Mouse (Mus musculus) hindbrain, embryonic 13.5 days (tissue): Measurements from ENCODE around the gene Ak2. TPM values are rescaled to one million over a fixed set of nuclear protein-coding genes. Genes with fewer than 3 reads are reported as not detected.
A peak's percentile ranks its signal among the peaks of the same experiment; 100 is the strongest.

Experiments used
- ATAC-seq: fragments of 200-750 bp; cut with Nextera tagmentation; 2 replicates; pipeline ENCODE4 v1.8.0; 2017; ENCODE audit warnings: moderate TSS enrichment; ENCODE audit not compliant: low FRiP score
- H3K27ac ChIP-seq: fragments of 300-500 bp; sonication (generic); 2 replicates; pipeline ENCODE4 v1.5.1; 2015; ENCODE audit warnings: inconsistent platforms, mild to moderate bottlenecking, moderate library complexity
- H3K27me3 ChIP-seq: fragments of 300-500 bp; sonication (generic); 2 replicates; pipeline ENCODE4 v1.6.1; 2015; ENCODE audit warnings: mild to moderate bottlenecking, inconsistent platforms
- H3K36me3 ChIP-seq: fragments of 300-500 bp; sonication (generic); 2 replicates; pipeline ENCODE4 v1.6.1; 2015; ENCODE audit warnings: mild to moderate bottlenecking, inconsistent platforms
- H3K4me1 ChIP-seq: fragments of 300-500 bp; sonication (generic); replicated peaks from 2 replicates; pipeline ENCODE4 v1.6.1; 2015; ENCODE audit warnings: inconsistent platforms
- H3K4me2 ChIP-seq: fragments of 300-500 bp; sonication (generic); 2 replicates; pipeline ENCODE4 v1.6.1; 2015; ENCODE audit warnings: inconsistent platforms, mild to moderate bottlenecking, moderate library complexity
- H3K4me3 ChIP-seq: fragments of 300-500 bp; sonication (generic); 2 replicates; pipeline ENCODE4 v1.5.1; 2015; ENCODE audit warnings: mild to moderate bottlenecking, inconsistent platforms
- H3K9ac ChIP-seq: fragments of 300-500 bp; sonication (generic); 2 replicates; pipeline ENCODE4 v1.6.1; 2015; ENCODE audit warnings: mild to moderate bottlenecking, inconsistent platforms
- H3K9me3 ChIP-seq: fragments of 300-500 bp; sonication (generic); 2 replicates; pipeline ENCODE4 v1.6.1; 2016; ENCODE audit warnings: inconsistent platforms
- WGBS: fragments of 180-500 bp; shearing (Covaris S2); methylation state at CpG from one replicate; pipeline ENCODE4 v1.1.7; 2015; 5-methylcytosine and 5-hydroxymethylcytosine counted together
- polyA plus RNA-seq: library from polyadenylated mRNA; unstranded; fragments of >200 nt; fragmentation: Nextera tagmentation; extraction: Ambion mirVana; gene quantifications from 2 replicates; pipeline ENCODE4 v1.2.1, GENCODE M21; 2015

Gene Ak2
- polyA plus RNA-seq, 1 experiment from 2014 or later, result 90.4 TPM

GRCm38 (mm10) chr4:128997258-128997657 lies 5.5 kb downstream of the Ak2 start:
- ATAC-seq, result no peak
- Histone ChIP-seq H3K4me3 (no peak overlapping the region), H3K27me3 (no peaks in the 10 kb centered on the region), H3K27ac (no peak overlapping the region), H3K36me3 (peaks cover 33% of the 10 kb centered on the region), H3K9me3 (no peaks in the 10 kb centered on the region), H3K4me1 (peaks cover 21% of the 10 kb centered on the region), H3K4me2 (no peak overlapping the region), H3K9ac (no peak overlapping the region)
- WGBS, result 80% methylated on average over 8 of the region's 8 CpGs

- Histone ChIP-seq H3K27ac (no peak overlapping the region), H3K36me3 (peaks cover 44% of the 10 kb centered on the region), H3K27me3 (no peaks in the 10 kb centered on the region), H3K9ac (no peak overlapping the region), H3K9me3 (no peaks in the 10 kb centered on the region), H3K4me3 (no peak overlapping the region), H3K4me2 (no peak overlapping the region), H3K4me1 (peaks cover 17% of the 10 kb centered on the region)
- WGBS, result 88% methylated on average over 8 of the region's 8 CpGs
- no peak for ATAC-seq
These were observed 6.6 kb downstream of the Ak2 start for GRCm38 (mm10) chr4:128998401-128998800.

- no peaks in the 10 kb centered on the region for H3K27me3 ChIP-seq
- H3K4me2 ChIP-seq, result no peak overlapping the region
- H3K36me3 ChIP-seq, result peaks cover 62% of the 10 kb centered on the region
- no peaks in the 10 kb centered on the region for H3K9me3 ChIP-seq
- no peaks in the 10 kb centered on the region for H3K4me1 ChIP-seq
- 94% methylated on average over 3 of the region's 3 CpGs for WGBS
- ATAC-seq, result no peak
- H3K27ac ChIP-seq, result no peak overlapping the region
- H3K9ac ChIP-seq, result no peak overlapping the region
- no peak overlapping the region for H3K4me3 ChIP-seq
These were observed 9.0 kb downstream of the Ak2 start for GRCm38 (mm10) chr4:129000786-129001185.

GRCm38 (mm10) chr4:129003720-129004119 lies 12.0 kb downstream of the Ak2 start:
- no peak overlapping the region for H3K9ac ChIP-seq
- no peak for ATAC-seq
- WGBS, result 88% methylated on average over 8 of the region's 8 CpGs
- no peaks in the 10 kb centered on the region for H3K27me3 ChIP-seq
- no peak overlapping the region for H3K4me3 ChIP-seq
- no peak overlapping the region for H3K4me2 ChIP-seq
- peaks cover 80% of the 10 kb centered on the region for H3K36me3 ChIP-seq
- no peaks in the 10 kb centered on the region for H3K4me1 ChIP-seq
- H3K27ac ChIP-seq, result no peak overlapping the region
- no peaks in the 10 kb centered on the region for H3K9me3 ChIP-seq

- ATAC-seq, result no peak
- H3K4me1 ChIP-seq, result peaks cover 23% of the 10 kb centered on the region
- no peak overlapping the region for H3K4me3 ChIP-seq
- 86% methylated on average over 12 of the region's 12 CpGs for WGBS
- no peak overlapping the region for H3K4me2 ChIP-seq
- peaks cover 55% of the 10 kb centered on the region for H3K36me3 ChIP-seq
- H3K27ac ChIP-seq, result no peak overlapping the region
- no peaks in the 10 kb centered on the region for H3K9me3 ChIP-seq
- no peak overlapping the region for H3K9ac ChIP-seq
- H3K27me3 ChIP-seq, result no peaks in the 10 kb centered on the region
These were observed 16.3 kb downstream of the Ak2 start for GRCm38 (mm10) chr4:129008006-129008519.

GRCm38 (mm10) chr4:129008672-129009071 lies 16.9 kb downstream of the Ak2 start:
- Histone ChIP-seq H3K36me3 (peaks cover 49% of the 10 kb centered on the region), H3K4me1 (peaks cover 23% of the 10 kb centered on the region), H3K4me2 (no peak overlapping the region), H3K27ac (no peak overlapping the region), H3K27me3 (no peaks in the 10 kb centered on the region), H3K4me3 (no peak overlapping the region), H3K9me3 (no peaks in the 10 kb centered on the region), H3K9ac (no peak overlapping the region)
- no peak for ATAC-seq
- WGBS, result 81% methylated on average over 3 of the region's 3 CpGs

GRCm38 (mm10) chr4:129009521-129009920 lies 17.8 kb downstream of the Ak2 start:
- Histone ChIP-seq H3K4me2 (no peak overlapping the region), H3K4me1 (peaks cover 23% of the 10 kb centered on the region), H3K27me3 (no peaks in the 10 kb centered on the region), H3K9ac (no peak overlapping the region), H3K27ac (0 out of 2 replicates have a peak overlapping the region, but pooled peaks have one; percentile 30), H3K9me3 (no peaks in the 10 kb centered on the region), H3K36me3 (peaks cover 43% of the 10 kb centered on the region), H3K4me3 (no peak overlapping the region)
- WGBS, result 63% methylated on average over 5 of the region's 5 CpGs
- no peak for ATAC-seq

- Histone ChIP-seq H3K27ac (peak overlapping the region; percentile 24; the same call in 1 of the 2 replicates), H3K36me3 (peaks cover 30% of the 10 kb centered on the region), H3K4me2 (no peak overlapping the region), H3K4me1 (peaks cover 23% of the 10 kb centered on the region), H3K27me3 (no peaks in the 10 kb centered on the region), H3K4me3 (no peak overlapping the region), H3K9ac (no peak overlapping the region), H3K9me3 (no peaks in the 10 kb centered on the region)
- 43% methylated on average over 15 of the region's 15 CpGs for WGBS
- ATAC-seq, result 0 out of 2 replicates have a peak, but pooled peaks have one; percentile 24
These were observed 19.9 kb downstream of the Ak2 start for GRCm38 (mm10) chr4:129011604-129012121.

- H3K4me1 ChIP-seq, result peaks cover 23% of the 10 kb centered on the region
- no peak overlapping the region for H3K9ac ChIP-seq
- H3K9me3 ChIP-seq, result no peaks in the 10 kb centered on the region
- WGBS, result 68% methylated on average over 10 of the region's 10 CpGs
- H3K4me3 ChIP-seq, result no peak overlapping the region
- H3K27me3 ChIP-seq, result no peaks in the 10 kb centered on the region
- no peak overlapping the region for H3K4me2 ChIP-seq
- H3K27ac ChIP-seq, result no peak overlapping the region
- ATAC-seq, result no peak
- H3K36me3 ChIP-seq, result peaks cover 20% of the 10 kb centered on the region
These were observed 21.6 kb downstream of the Ak2 start for GRCm38 (mm10) chr4:129013151-129013864.

- Histone ChIP-seq H3K36me3 (no peaks in the 10 kb centered on the region), H3K27me3 (no peaks in the 10 kb centered on the region), H3K9ac (no peak overlapping the region), H3K27ac (no peak overlapping the region), H3K4me3 (no peak overlapping the region), H3K9me3 (no peaks in the 10 kb centered on the region), H3K4me2 (no peak overlapping the region), H3K4me1 (peaks cover 32% of the 10 kb centered on the region)
- 33% methylated on average over 4 of the region's 4 CpGs for WGBS
- ATAC-seq, result no peak
These were observed 24.6 kb downstream of the Ak2 start for GRCm38 (mm10) chr4:129016329-129016728.

GRCm38 (mm10) chr4:129017150-129017549 lies 25.4 kb downstream of the Ak2 start:
- Histone ChIP-seq H3K27me3 (no peaks in the 10 kb centered on the region), H3K36me3 (no peaks in the 10 kb centered on the region), H3K27ac (no peak overlapping the region), H3K9me3 (no peaks in the 10 kb centered on the region), H3K9ac (no peak overlapping the region), H3K4me2 (no peak overlapping the region), H3K4me3 (no peak overlapping the region), H3K4me1 (peaks cover 24% of the 10 kb centered on the region)
- WGBS, result 91% methylated on average over 10 of the region's 10 CpGs
- no peak for ATAC-seq

GRCm38 (mm10) chr4:129018788-129019435 lies 27.2 kb downstream of the Ak2 start:
- WGBS, result 91% methylated on average over 9 of the region's 9 CpGs
- Histone ChIP-seq H3K4me2 (no peak overlapping the region), H3K36me3 (no peaks in the 10 kb centered on the region), H3K9ac (no peak overlapping the region), H3K4me3 (no peak overlapping the region), H3K27ac (no peak overlapping the region), H3K4me1 (peaks cover 17% of the 10 kb centered on the region), H3K9me3 (no peaks in the 10 kb centered on the region), H3K27me3 (no peaks in the 10 kb centered on the region)
- ATAC-seq, result no peak
